Mouse (Mus musculus) myocyte (in vitro differentiated cells): ENCODE measurements around the gene Mcu.

Source experiments
- CEBPB ChIP-seq: IDR thresholded peaks from 2 replicates; pipeline ENCODE4 v1.6.1; 2011; ENCODE audit warnings: mild to moderate bottlenecking, moderate library complexity; ENCODE audit not compliant: poor library complexity, insufficient read depth, severe bottlenecking
- E2F4 ChIP-seq: IDR thresholded peaks from one replicate; pipeline ENCODE4 v1.6.1; 2011; ENCODE audit warnings: mild to moderate bottlenecking, control low read depth, moderate library complexity; ENCODE audit not compliant: insufficient read depth
- MAX ChIP-seq: IDR thresholded peaks from one replicate; pipeline ENCODE4 v1.6.1; 2011; ENCODE audit warnings: low read depth, mild to moderate bottlenecking, control low read depth
- MYOD1 ChIP-seq, 3 experiments: IDR thresholded peaks; one replicate each; pipeline ENCODE4 v1.6.1; 2011; ENCODE audit warnings: control low read depth in 2 of 3, low read depth in 2 of 3, mild to moderate bottlenecking in 2 of 3, moderate library complexity in 1 of 3; ENCODE audit not compliant: insufficient read length in 2 of 3, control insufficient read depth in 1 of 3
- MYOG ChIP-seq, 3 experiments: IDR thresholded peaks; one replicate each; pipeline ENCODE4 v1.6.1; 2011; ENCODE audit warnings: control low read depth in 2 of 3, low read depth in 2 of 3, mild to moderate bottlenecking in 2 of 3; ENCODE audit not compliant: insufficient read length in 2 of 3, control insufficient read depth in 1 of 3, insufficient read depth in 1 of 3
- POLR2A ChIP-seq: IDR thresholded peaks from one replicate; pipeline ENCODE4 v1.6.1; 2011; ENCODE audit warnings: low read depth, mild to moderate bottlenecking, control low read depth, moderate library complexity; ENCODE audit not compliant: insufficient read length
- POLR2AphosphoS2 ChIP-seq: IDR thresholded peaks from one replicate; pipeline ENCODE4 v1.6.1; 2011; ENCODE audit warnings: low read depth, control low read depth; ENCODE audit not compliant: insufficient read length
- REST ChIP-seq: IDR thresholded peaks from one replicate; pipeline ENCODE4 v1.6.1; 2011; ENCODE audit warnings: mild to moderate bottlenecking, control low read depth, moderate library complexity; ENCODE audit not compliant: insufficient read depth, insufficient read length
- SRF ChIP-seq: IDR thresholded peaks from one replicate; pipeline ENCODE4 v1.6.1; 2011; ENCODE audit warnings: low read depth; ENCODE audit not compliant: control insufficient read depth, insufficient read length
- TCF12 ChIP-seq: IDR thresholded peaks from one replicate; pipeline ENCODE4 v1.6.1; 2011; ENCODE audit warnings: mild to moderate bottlenecking, control low read depth; ENCODE audit not compliant: poor library complexity, insufficient read depth, severe bottlenecking
- TCF3 ChIP-seq: IDR thresholded peaks from one replicate; pipeline ENCODE4 v1.6.1; 2011; ENCODE audit warnings: low read depth, control low read depth; ENCODE audit not compliant: insufficient read length
- USF1 ChIP-seq: IDR thresholded peaks from one replicate; pipeline ENCODE4 v1.6.1; 2011; ENCODE audit warnings: low read depth, mild to moderate bottlenecking, control low read depth, moderate library complexity

DNA sequence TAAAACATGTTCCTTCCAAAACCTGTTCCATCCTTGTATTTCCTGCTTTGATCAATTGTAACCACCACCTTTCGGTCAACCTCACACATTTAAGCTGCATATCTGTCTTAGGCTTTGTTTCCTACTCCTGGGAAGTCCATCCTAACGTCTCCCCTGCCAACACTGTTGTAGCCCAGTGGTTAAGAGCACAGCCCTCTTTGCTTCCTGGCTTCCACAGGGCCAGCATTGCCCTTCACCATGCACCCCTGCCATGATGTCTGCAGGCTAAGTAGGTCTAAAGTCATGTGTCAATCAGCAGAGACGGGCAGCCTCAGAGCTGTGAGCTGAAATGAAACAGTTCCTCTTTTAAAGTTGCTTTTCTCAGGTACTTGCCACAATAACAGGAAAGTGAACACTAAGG lies 97.1 kb downstream of the Mcu start:
- no peak for TF ChIP-seq POLR2A
- TF ChIP-seq CEBPB = no peak
- no peak for TF ChIP-seq TCF12
- no peak for TF ChIP-seq MAX
- no peak for TF ChIP-seq USF1
- no peak for TF ChIP-seq MYOG (IDR thresholded peaks at IDR 0.05; ENCODE audit: control insufficient read depth in 1 of 3, insufficient read depth in 1 of 3, insufficient read length in 2 of 3, low read depth in 2 of 3)
- TF ChIP-seq E2F4 = no peak
- TF ChIP-seq POLR2AphosphoS2 = no peak
- TF ChIP-seq TCF3 = no peak
- TF ChIP-seq REST = no peak
- no peak for TF ChIP-seq MYOD1 (IDR thresholded peaks at IDR 0.05; ENCODE audit: control insufficient read depth in 1 of 3, insufficient read length in 2 of 3, low read depth in 2 of 3)
- TF ChIP-seq SRF = no peak
